Mouse (Mus musculus) layer of hippocampus, adult 9-10 months (tissue): ENCODE results near the gene Col6a3.
A peak's percentile ranks its signal among the peaks of the same experiment; 100 is the strongest.

Experiments
- DNase-seq: peaks from one replicate; pipeline ENCODE4 v3.0.0; 2022; ENCODE audit warnings: low spot score

The Col6a3 gene

GRCm38 (mm10) chr1:90797276-90797891, 46.4 kb downstream of the Col6a3 start:
- no peak for DNase-seq

DNA sequence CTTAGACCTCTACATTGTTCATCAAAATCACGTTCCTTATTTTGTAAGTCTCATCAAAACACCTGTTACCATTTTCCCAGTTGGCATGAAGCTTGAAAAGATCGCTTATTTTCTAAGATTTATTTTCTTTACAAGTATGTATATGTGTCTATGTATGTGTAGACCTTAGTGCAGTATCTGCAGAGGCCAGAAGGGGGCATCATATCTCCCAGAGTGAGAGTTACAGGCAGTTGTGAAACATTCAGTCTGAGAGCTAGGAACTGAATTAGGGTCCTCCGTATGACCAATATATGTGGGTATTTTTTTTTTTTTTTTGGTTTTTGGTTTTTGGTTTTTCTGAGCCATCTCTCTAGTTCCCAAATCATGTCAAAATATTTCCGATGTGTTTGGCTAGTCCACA, 50.4 kb downstream of the Col6a3 start:
- DNase-seq: no peak

GRCm38 (mm10) chr1:90790925-90791324, 52.8 kb downstream of the Col6a3 start:
- no peak for DNase-seq

GRCm38 (mm10) chr1:90789506-90789905, 54.3 kb downstream of the Col6a3 start:
- no peak for DNase-seq

- DNase-seq: no peak
These were observed 63.3 kb downstream of the Col6a3 start for GRCm38 (mm10) chr1:90780446-90780845.

DNA sequence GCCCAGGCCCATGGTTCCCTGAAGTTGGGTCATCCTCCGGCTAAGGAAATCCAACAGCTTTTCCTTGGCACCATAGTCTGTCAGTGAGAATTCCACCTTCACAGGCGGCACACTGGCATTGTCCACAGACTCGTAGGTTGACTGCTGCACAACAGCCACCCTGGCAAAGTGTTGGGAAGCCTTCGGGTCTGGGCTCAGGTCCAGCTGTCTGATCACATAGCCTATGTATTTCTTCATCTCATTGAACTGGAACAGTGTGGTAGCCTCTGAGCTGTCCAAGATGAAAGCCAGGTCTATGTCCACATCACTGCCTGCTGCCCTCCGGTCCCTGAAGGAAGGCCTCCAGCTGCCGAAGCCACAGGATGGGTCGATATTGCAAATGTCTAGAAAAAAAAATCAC, 64.7 kb downstream of the Col6a3 start:
- DNase-seq: no peak

DNA sequence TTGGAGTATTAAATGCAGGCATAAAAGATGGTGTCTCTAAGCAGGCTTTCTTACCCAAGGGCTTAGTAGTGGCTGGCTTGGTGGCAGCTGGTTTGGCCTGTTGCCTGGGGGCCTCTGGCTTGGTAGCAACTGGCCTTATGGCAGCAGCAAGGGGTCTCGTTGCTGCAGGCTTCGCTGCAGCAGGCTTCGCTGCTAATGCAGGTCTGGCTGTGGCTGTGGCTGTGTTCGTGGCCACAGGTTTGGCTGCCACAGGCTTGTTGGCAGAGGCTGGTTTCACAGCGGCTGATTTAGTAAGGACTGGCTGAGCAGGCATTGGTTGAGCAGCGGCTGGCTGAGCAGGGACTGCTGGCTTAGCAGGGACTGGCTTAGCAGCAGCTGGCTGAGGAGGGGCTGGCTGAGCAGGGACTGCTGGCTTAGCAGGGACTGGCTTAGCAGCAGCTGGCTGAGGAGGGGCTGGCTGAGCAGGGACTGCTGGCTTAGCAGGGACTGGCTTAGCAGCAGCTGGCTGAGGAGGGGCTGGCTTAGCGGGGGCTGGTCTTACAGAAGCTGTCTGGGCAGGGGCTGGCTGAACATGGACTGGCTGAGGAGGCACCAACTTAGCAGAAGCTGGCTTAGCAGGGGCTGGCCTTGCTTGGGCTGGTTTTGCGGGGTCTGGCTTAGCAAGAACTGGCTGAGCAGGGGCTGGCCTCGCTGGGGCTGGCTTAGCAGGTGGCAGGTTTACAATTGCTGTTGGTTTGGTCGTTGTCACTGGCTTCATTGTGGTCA, 68.1 kb downstream of the Col6a3 start:
- no peak for DNase-seq

GRCm38 (mm10) chr1:90771172-90771571, 72.6 kb downstream of the Col6a3 start:
- DNase-seq: no peak

- DNase-seq: no peak
These were observed 73.7 kb downstream of the Col6a3 start for GRCm38 (mm10) chr1:90770027-90770426.

GRCm38 (mm10) chr1:90769301-90769700, 74.5 kb downstream of the Col6a3 start:
- DNase-seq: no peak

GRCm38 (mm10) chr1:90758091-90758673, 85.6 kb downstream of the Col6a3 start:
- no peak for DNase-seq

DNA sequence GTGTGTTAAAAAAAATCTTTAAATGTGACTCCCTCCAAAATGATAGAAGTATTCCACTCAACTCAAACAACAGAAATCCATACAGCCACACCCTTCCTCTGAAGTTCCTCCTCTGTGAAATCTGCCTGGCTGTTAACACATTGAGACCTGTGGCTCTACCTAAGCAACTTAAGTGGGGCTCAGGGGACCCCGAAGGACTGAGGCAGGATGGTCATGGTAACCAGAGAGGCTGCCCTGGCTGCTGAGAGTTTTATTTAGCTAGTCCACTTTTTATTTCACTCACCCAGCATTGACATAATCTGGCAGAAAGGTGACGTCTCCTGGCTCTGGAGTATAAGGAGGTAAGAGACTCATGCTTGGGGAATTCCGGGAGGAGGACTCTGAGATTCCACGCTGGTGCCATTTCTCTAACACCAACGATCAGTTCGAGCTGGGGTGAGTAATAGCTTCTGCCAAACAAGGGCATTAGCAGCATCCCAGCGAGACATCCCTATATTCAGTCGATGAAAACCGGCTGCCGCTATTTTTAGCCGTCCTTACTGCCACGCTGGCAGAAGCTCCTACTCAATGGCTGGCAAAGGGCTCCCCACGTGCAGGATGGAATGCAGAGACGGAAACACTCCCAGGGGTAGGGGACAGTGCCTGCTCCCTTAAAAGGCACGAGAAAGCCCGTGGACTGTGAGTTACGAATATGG, 89.8 kb downstream of the Col6a3 start:
- no peak for DNase-seq

DNA sequence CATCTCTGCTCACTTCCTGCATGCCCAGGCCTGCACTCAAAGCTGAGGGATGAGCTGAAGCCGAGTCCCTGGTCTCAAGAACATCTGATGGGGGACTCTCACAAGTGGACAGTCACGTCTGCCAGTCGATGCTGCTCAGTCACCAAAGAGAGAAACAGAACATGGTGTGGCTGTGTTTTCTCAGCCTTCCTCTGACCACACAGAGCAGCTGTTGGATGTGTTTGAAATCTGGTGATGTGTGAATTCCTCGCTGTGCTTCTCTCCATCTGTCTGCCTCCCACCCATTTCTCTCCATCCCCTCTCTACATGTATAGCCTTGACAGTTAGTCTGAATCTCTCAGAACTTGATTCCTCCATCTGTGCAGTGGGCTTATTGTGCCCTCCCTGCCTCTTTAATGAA, 92.5 kb downstream of the Col6a3 start:
- DNase-seq: peak; percentile 22

DNA sequence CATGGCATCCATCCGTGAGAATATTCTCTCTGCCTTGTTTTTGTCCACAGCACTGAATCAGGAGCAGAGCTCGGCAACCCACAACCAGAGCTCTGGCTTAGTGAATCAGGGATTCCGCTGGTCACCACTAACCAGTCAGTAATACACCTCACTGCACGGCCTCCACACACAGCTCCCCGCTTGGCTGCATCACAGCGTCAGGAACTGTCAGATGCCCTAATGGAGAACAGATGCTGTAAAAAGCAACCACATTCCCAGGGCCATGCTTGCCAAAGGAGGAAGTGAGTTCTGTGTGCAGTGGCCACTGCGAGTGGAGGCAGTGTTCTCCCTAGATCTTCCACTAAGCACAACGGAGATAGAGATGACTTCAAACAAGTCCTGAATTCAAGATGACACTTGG, 93.6 kb downstream of the Col6a3 start:
- no peak for DNase-seq

DNA sequence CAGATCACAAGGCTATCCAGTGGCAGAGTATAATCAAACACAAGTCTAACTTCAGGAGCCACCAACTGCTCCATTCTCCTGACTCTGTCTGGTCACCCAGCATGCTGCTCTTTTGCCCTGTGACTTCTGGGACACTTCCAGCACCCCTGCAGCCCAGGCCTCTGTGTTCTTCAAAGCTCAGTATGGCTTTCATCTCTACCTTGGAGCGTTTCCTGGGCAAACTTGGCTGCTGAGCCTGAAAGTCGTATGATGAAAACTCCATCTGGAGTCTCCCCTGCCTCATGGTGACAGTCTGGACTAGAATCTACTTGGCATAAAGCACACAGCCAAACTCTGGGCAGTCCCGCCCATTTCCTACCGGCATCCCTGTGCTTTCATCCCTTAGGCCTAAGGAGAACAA, 95.2 kb downstream of the Col6a3 start:
- no peak for DNase-seq

GRCm38 (mm10) chr1:90743941-90744386, 99.8 kb downstream of the Col6a3 start:
- no peak for DNase-seq

DNA sequence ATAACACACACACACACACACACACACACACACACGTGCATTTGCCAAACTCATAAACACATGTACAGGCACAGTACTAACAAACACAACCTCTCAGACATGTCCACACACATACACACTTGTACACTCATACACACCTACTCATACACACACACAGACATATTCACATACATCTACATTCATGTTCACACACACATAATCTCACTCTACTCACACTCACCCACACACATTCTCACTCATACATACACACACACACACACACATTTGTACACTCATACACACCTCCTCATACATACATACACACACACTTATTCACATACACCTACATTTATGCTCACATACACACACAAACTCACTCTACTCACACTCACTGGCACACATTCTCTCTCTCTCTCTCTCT, 100.3 kb downstream of the Col6a3 start:
- no peak for DNase-seq

DNA sequence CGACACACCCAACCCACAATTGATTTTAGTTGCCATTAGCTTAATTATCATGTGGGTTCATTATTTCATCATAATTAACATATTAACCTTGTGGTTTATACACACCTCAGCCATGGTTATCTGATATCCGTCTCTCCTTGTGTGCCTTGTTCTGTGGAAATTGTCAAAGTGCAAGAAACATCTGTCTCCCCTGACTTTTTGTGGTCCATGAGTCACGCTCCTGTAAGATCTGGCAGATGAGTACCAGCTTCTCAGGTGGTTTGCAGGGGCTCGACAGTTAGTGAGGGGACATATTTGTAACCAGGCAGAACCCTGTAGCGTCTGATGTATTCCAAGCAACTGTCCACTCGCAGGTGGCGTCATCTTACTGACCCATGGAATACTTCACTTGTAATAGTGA, 101.1 kb downstream of the Col6a3 start:
- no peak for DNase-seq

GRCm38 (mm10) chr1:90740216-90741170, 103.3 kb downstream of the Col6a3 start:
- DNase-seq: no peak

DNA sequence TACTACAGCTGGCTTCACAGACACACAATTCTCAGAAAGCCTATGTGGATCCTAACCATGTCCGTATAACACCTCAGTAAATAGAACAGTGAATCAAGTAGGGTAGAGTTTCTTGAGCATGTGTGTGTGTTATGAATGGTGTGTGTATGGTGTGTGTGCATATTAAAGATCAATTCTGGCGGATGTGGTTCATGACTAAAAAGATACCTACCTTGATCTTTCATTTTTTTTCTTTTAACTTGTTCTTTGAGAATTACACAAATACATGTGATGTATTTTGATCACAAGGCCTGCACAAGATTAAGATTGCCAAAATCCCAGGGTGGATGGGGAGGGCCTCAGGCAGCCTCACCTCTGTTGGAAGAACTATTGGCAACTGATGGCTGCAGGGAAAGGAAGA, 104.9 kb downstream of the Col6a3 start:
- no peak for DNase-seq

- no peak for DNase-seq
These were observed 114.3 kb downstream of the Col6a3 start for GRCm38 (mm10) chr1:90729466-90729865.

DNA sequence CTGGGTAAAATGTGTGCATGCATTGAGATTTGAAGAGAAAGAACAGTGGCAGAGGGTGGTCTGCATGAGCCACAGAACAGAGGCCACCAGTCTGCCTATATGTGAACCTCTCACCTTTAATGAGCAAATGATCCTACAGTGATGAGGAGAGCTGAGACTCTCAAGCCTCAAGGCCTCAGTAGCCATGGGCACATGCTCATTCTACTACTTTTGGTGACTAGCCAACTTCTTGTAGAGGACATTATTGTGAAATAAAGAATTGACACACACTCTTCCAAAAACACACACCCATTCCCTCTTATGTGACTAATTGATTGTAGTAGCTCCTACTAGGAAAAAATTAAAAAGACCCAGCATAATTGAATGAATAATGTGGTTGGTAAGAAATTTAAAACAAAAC, 120.0 kb downstream of the Col6a3 start:
- no peak for DNase-seq
